Mouse (Mus musculus) stomach, embryonic 16.5 days (tissue): ENCODE data around the gene Gpr183. TPM values are rescaled to one million over a fixed set of nuclear protein-coding genes. Genes with fewer than 3 reads are reported as not detected.

Experiments used
- ATAC-seq: fragments of 200-750 bp; cut with Nextera tagmentation; 2 replicates; pipeline ENCODE4 v1.8.0; 2017; ENCODE audit warnings: moderate number of reproducible peaks, moderate TSS enrichment; ENCODE audit not compliant: insufficient read depth, low FRiP score
- H3K27ac ChIP-seq: fragments of 300-500 bp; sonication (generic); 2 replicates; pipeline ENCODE4 v1.5.1; 2014; ENCODE audit warnings: low read length
- H3K27me3 ChIP-seq: fragments of 300-500 bp; sonication (generic); 2 replicates; pipeline ENCODE4 v1.6.1; 2014; ENCODE audit warnings: low read length, control low read depth, mixed read lengths; ENCODE audit not compliant: control insufficient read depth, insufficient read depth
- H3K36me3 ChIP-seq: fragments of 300-500 bp; sonication (generic); 2 replicates; pipeline ENCODE4 v1.6.1; 2014; ENCODE audit warnings: low read length; ENCODE audit not compliant: control insufficient read depth, insufficient read depth
- H3K4me1 ChIP-seq: fragments of 300-500 bp; sonication (generic); 2 replicates; pipeline ENCODE4 v1.6.1; 2014; ENCODE audit warnings: low read length, control low read depth, mixed read lengths; ENCODE audit not compliant: control insufficient read depth, insufficient read depth
- H3K4me2 ChIP-seq: fragments of 300-500 bp; sonication (generic); 2 replicates; pipeline ENCODE4 v1.6.1; 2014; ENCODE audit warnings: low read depth, low read length, mixed read lengths
- H3K4me3 ChIP-seq: fragments of 300-500 bp; sonication (generic); replicated peaks from 2 replicates; pipeline ENCODE4 v1.5.1; 2014; ENCODE audit warnings: mild to moderate bottlenecking, low read length
- H3K9ac ChIP-seq: fragments of 300-500 bp; sonication (generic); 2 replicates; pipeline ENCODE4 v1.6.1; 2014; ENCODE audit warnings: low read length
- H3K9me3 ChIP-seq: fragments of 300-500 bp; sonication (generic); replicated peaks from 2 replicates; pipeline ENCODE4 v1.6.1; 2016; ENCODE audit warnings: low read length, control low read depth; ENCODE audit not compliant: control insufficient read depth
- WGBS: fragments of 180-500 bp; shearing (Covaris S2); extraction: QIAGEN DNeasy Blood & Tissue Kit; methylation state at CpG from one replicate; pipeline ENCODE4 v1.1.7; 2014; 5-methylcytosine and 5-hydroxymethylcytosine counted together
- polyA plus RNA-seq: library from polyadenylated mRNA; unstranded; fragments of >200 nt; fragmentation: Nextera tagmentation; extraction: Ambion mirVana; gene quantifications from 2 replicates; pipeline ENCODE4 v1.2.1, GENCODE M21; 2015

The Gpr183 gene
- polyA plus RNA-seq: 4.1 and 4.7 TPM in 2 replicates

DNA sequence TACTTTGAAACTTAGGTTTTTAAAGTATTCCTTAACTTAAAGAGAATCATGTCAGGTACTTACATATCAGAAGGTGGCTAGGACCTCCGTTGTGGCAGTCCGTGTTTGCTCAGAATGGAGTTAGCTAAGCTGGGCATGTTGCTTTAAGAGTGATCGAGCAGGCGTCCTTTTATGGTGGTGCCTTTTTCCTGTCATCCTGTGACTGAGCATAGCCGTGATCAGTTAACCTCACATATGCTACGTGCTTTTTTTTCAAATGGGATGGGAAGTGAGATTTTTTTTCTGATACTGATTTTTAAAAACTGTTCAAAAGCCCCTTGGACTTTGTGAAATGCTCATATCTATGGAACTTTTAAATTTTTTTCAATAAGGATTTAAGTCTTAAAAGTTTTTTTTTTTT lies at the start of gene Gpr183:
Gpr183 (minus strand) TSS at position 206 of the 400 bp plus-strand sequence.
- Histone ChIP-seq H3K4me2 (peak within 1 kb of the TSS; percentile 36; the same call in 1 of the 2 replicates), H3K27me3 (no peaks in the 10 kb centered on the region), H3K9me3 (no peaks in the 10 kb centered on the region), H3K4me1 (peaks cover 20% of the 10 kb centered on the region), H3K36me3 (no peaks in the 10 kb centered on the region), H3K27ac (peak within 1 kb of the TSS; percentile 64; the same call in 1 of the 2 replicates), H3K4me3 (peak within 1 kb of the TSS; percentile 26), H3K9ac (peak within 1 kb of the TSS; percentile 49)
- ATAC-seq: no peak
- WGBS: 23% methylated on average over 6 of the region's 6 CpGs

DNA sequence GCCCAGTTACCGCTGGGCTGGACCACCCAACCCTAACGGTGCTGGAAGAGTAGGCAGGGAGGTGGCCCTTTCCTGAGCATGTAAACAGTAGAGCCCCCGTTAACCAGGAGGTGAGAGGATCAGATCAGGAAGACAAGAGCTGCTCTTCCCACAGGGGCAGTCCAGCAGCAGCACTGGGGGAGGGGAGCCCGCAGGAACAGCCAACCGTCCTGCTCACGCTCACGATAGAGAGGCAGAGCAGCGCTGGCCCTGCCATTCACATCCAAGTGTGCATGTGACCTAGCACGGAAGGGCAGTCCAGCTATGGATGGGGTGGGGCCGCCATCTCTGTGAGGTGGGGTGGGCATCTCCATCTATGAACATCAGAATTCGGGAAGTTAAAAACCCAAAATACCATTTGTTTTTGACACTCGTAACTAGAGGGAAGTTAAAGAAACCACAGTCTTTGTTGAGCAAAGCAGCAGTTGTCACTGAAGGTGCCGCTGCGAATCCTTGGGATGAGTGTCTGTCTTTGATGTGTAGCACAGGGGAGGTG lies 48.5 kb upstream of the Gpr183 start:
- Histone ChIP-seq H3K9me3 (no peaks in the 10 kb centered on the region), H3K4me2 (no peak overlapping the region), H3K27me3 (no peaks in the 10 kb centered on the region), H3K27ac (no peak overlapping the region), H3K9ac (no peak overlapping the region), H3K4me3 (no peak overlapping the region), H3K36me3 (no peaks in the 10 kb centered on the region), H3K4me1 (0 out of 2 replicates have a peak, but pooled peaks cover 3% of the 10 kb centered on the region)
- 75% methylated on average over 14 of the region's 14 CpGs for WGBS
- peak; percentile 51; the same call in 1 of the 2 replicates for ATAC-seq

- H3K9ac ChIP-seq: no peak overlapping the region
- no peak overlapping the region for H3K27ac ChIP-seq
- H3K9me3 ChIP-seq: no peaks in the 10 kb centered on the region
- H3K36me3 ChIP-seq: no peaks in the 10 kb centered on the region
- H3K27me3 ChIP-seq: no peaks in the 10 kb centered on the region
- no peak overlapping the region for H3K4me3 ChIP-seq
- H3K4me1 ChIP-seq: 0 out of 2 replicates have a peak, but pooled peaks cover 3% of the 10 kb centered on the region
- WGBS: 60% methylated on average over 13 of the region's 13 CpGs
- H3K4me2 ChIP-seq: no peak overlapping the region
- no peak for ATAC-seq
Observed at GRCm38 (mm10) chr14:122012814-122013213, 47.8 kb upstream of the Gpr183 start.

- Histone ChIP-seq H3K27me3 (no peaks in the 10 kb centered on the region), H3K4me3 (no peak overlapping the region), H3K27ac (no peak overlapping the region), H3K4me1 (0 out of 2 replicates have a peak, but pooled peaks cover 3% of the 10 kb centered on the region), H3K9me3 (no peaks in the 10 kb centered on the region), H3K4me2 (no peak overlapping the region), H3K36me3 (no peaks in the 10 kb centered on the region), H3K9ac (peak overlapping the region; percentile 17; the same call in 1 of the 2 replicates)
- ATAC-seq: no peak
- WGBS: 65% methylated on average over 5 of the region's 5 CpGs
Observed at GRCm38 (mm10) chr14:122012193-122012592, 47.2 kb upstream of the Gpr183 start.

- H3K4me1 ChIP-seq: 0 out of 2 replicates have a peak, but pooled peaks cover 3% of the 10 kb centered on the region
- 94% methylated on average over 8 of the region's 8 CpGs for WGBS
- ATAC-seq: no peak
- no peak overlapping the region for H3K4me3 ChIP-seq
- H3K36me3 ChIP-seq: no peaks in the 10 kb centered on the region
- no peak overlapping the region for H3K4me2 ChIP-seq
- no peaks in the 10 kb centered on the region for H3K9me3 ChIP-seq
- no peak overlapping the region for H3K9ac ChIP-seq
- no peak overlapping the region for H3K27ac ChIP-seq
- no peaks in the 10 kb centered on the region for H3K27me3 ChIP-seq
Observed at GRCm38 (mm10) chr14:122011768-122012167, 46.8 kb upstream of the Gpr183 start.

DNA sequence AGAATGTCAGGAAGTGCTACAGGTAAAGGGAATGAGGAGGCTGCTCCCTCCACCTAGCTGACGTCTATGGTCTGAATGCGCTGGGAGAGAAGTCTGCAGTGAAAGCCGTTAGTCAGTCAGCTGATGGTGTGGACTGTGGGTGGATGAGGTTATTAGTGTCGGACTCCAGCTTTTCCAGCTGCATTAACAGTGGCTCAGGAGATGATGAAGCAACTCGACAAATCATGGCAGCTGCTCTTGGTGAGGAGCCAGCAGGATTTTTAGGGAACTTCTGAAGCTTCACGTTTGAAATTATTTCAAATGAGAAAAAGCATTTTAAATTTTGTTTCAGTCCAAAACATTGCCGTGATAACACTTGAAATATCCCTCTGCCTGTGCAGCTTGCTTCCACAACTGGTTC lies 45.3 kb upstream of the Gpr183 start:
- WGBS: 56% methylated on average over 7 of the region's 7 CpGs
- ATAC-seq: no peak
- H3K4me2 ChIP-seq: no peak overlapping the region
- no peaks in the 10 kb centered on the region for H3K9me3 ChIP-seq
- H3K36me3 ChIP-seq: no peaks in the 10 kb centered on the region
- no peak overlapping the region for H3K4me3 ChIP-seq
- H3K9ac ChIP-seq: no peak overlapping the region
- no peaks in the 10 kb centered on the region for H3K27me3 ChIP-seq
- H3K4me1 ChIP-seq: 0 out of 2 replicates have a peak, but pooled peaks cover 3% of the 10 kb centered on the region
- no peak overlapping the region for H3K27ac ChIP-seq

DNA sequence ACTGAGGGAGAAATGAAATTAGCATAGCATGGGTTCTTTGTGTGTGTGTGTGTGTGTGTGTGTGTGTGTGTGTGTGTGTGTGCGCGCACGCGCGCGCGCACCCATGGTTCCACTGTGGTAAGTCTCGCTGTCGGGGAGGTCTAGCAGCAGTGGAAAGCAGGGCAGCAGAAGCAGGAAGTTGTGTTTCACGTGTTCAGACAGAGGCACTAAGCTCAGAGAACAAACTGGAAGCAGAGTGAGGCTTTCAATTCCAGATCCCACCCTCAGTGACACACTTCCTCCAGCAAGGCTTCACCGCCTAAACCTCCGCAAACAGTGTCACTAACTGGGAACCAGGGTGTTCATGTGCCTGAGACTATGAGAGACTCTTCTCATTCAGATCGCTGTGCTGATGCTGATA lies 44.5 kb upstream of the Gpr183 start:
- Histone ChIP-seq H3K9me3 (no peaks in the 10 kb centered on the region), H3K4me3 (no peak overlapping the region), H3K9ac (no peak overlapping the region), H3K4me2 (no peak overlapping the region), H3K4me1 (0 out of 2 replicates have a peak, but pooled peaks cover 3% of the 10 kb centered on the region), H3K27me3 (no peaks in the 10 kb centered on the region), H3K27ac (no peak overlapping the region), H3K36me3 (no peaks in the 10 kb centered on the region)
- 88% methylated on average over 13 of the region's 13 CpGs for WGBS
- ATAC-seq: no peak

GRCm38 (mm10) chr14:122008261-122008660 lies 43.3 kb upstream of the Gpr183 start:
- no peak; the same call in 1 of the 2 replicates for ATAC-seq
- 87% methylated on average over 4 of the region's 4 CpGs for WGBS
- H3K4me3 ChIP-seq: no peak overlapping the region
- H3K36me3 ChIP-seq: no peaks in the 10 kb centered on the region
- H3K4me1 ChIP-seq: 0 out of 2 replicates have a peak, but pooled peaks cover 3% of the 10 kb centered on the region
- H3K27me3 ChIP-seq: no peaks in the 10 kb centered on the region
- H3K27ac ChIP-seq: no peak overlapping the region
- no peak overlapping the region for H3K4me2 ChIP-seq
- no peaks in the 10 kb centered on the region for H3K9me3 ChIP-seq
- H3K9ac ChIP-seq: no peak overlapping the region

DNA sequence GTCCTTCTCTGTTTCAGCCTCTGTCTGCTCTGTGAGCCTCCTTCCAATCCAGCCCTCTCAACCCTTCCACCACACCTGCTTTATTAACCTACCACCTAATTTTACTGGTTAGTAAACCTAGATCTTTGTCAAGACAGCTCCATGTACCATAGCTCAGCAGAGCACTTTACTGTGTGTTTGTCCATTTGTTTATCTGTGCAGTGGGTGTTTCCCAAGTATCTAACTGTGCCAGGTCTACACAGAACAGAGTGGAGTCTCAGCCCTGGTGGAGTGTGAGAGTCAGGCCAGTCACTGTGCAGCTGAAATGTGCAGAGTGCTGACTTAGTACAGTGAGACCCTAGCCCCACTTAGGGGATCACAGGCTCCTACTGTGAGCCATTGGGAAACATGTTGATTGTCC lies 38.8 kb upstream of the Gpr183 start:
- H3K9ac ChIP-seq: no peak overlapping the region
- H3K27ac ChIP-seq: no peak overlapping the region
- ATAC-seq: no peak
- no peaks in the 10 kb centered on the region for H3K4me1 ChIP-seq
- no peak overlapping the region for H3K4me3 ChIP-seq
- no peaks in the 10 kb centered on the region for H3K9me3 ChIP-seq
- no peak overlapping the region for H3K4me2 ChIP-seq
- H3K36me3 ChIP-seq: no peaks in the 10 kb centered on the region
- H3K27me3 ChIP-seq: no peaks in the 10 kb centered on the region
